Mouse (Mus musculus) embryonic stem cell, embryonic (primary cell): ENCODE data around the gene Zswim1.

ENCODE experiments used
- CTCF ChIA-PET, 4 experiments: fragments of 300-600 bp in 2 of 4; fragments of 350-600 bp in 2 of 4; sonication (Branson Sonifier 250); formaldehyde crosslinking; loops; one replicate each; lab custom pipeline; 2022; ENCODE audit warnings: inconsistent platforms in 2 of 4; lab: Charles Lee
- POLR2A ChIA-PET, 4 experiments: fragments of 300-600 bp in 2 of 4; fragments of 350-600 bp in 2 of 4; sonication (Branson Sonifier 250); formaldehyde crosslinking; loops; one replicate each; lab custom pipeline; 2022; ENCODE audit warnings: antibody characterized with exemption in 4 of 4, inconsistent platforms in 1 of 4; lab: Charles Lee

Zswim1 gene

GRCm38 (mm10) chr2:164857101-164857821 is 34.8 kb downstream of the Zswim1 start, which contains the start of gene Pltp:
Gene Pltp, minus strand, starts transcription at chr2:164857711.
- CTCF ChIA-PET: interaction anchor here (0.6 to 6.2 kb wide), 23 partner anchors 9 to 929 kb away, joined by 3 to 88 read pairs (median 5); partner anchors contain the start of genes Acot8 (in 1 of the 4), Ctsa (in 1 of the 4), Neurl2 (in 1 of the 4) and Snx21 (in 1 of the 4)

GRCm38 (mm10) chr2:164857842-164858553 is 35.5 kb downstream of the Zswim1 start:
- ChIA-PET CTCF (interaction anchor here in 2 of 4 experiments (0.6 to 6.2 kb wide), 8 partner anchors 11 to 928 kb away, joined by 3 to 88 read pairs (median 6); partner anchors contain the start of genes Ctsa (in 1 of the 2), Neurl2 (in 1 of the 2) and Zswim1 (in 1 of the 2)), POLR2A (interaction anchor here (0.5 to 24.3 kb wide), 48 partner anchors 9 to 1134 kb away, joined by 3 to 527 read pairs (median 8); partner anchors contain the start of genes Pcif1 (in 3 of the 4), Acot8 (in 2 of the 4), Ctsa (in 2 of the 4) and Neurl2 (in 2 of the 4))

More at GRCm38 (mm10) chr2:164857101-164857821, 34.8 kb downstream of the Zswim1 start, which contains the start of gene Pltp:
- POLR2A ChIA-PET: interaction anchor here (0.5 to 24.3 kb wide), 62 partner anchors 9 to 1135 kb away, joined by 3 to 527 read pairs (median 7); partner anchors contain the start of genes Pcif1 (in 3 of the 4), Zswim1 (in 3 of the 4), Acot8 (in 2 of the 4) and Ctsa (in 2 of the 4)

- ChIA-PET CTCF (interaction anchor here (0.6 to 6.2 kb wide), 11 partner anchors 9 to 109 kb away, joined by 3 to 88 read pairs (median 3); partner anchors contain the start of gene Slc12a5 (in 1 of the 4)), POLR2A (interaction anchor here (0.6 to 24.3 kb wide), 38 partner anchors 8 to 1074 kb away, joined by 3 to 527 read pairs (median 4); partner anchors contain the start of genes Zswim1 (in 3 of the 4), Acot8 (in 2 of the 4), Ctsa (in 2 of the 4) and Neurl2 (in 2 of the 4))
Measured at GRCm38 (mm10) chr2:164859155-164859554, 36.7 kb downstream of the Zswim1 start.

- ChIA-PET CTCF (interaction anchor here (0.5 to 6.2 kb wide), 16 partner anchors 8 to 109 kb away, joined by 3 to 88 read pairs (median 4); partner anchors contain the start of gene Slc12a5 (in 1 of the 4)), POLR2A (interaction anchor here (0.6 to 24.3 kb wide), 43 partner anchors 8 to 1074 kb away, joined by 3 to 527 read pairs (median 4); partner anchors contain the start of genes Ctsa (in 3 of the 4), Zswim1 (in 3 of the 4), Acot8 (in 2 of the 4) and Neurl2 (in 2 of the 4))
Measured at GRCm38 (mm10) chr2:164859640-164860432, 37.4 kb downstream of the Zswim1 start.

DNA sequence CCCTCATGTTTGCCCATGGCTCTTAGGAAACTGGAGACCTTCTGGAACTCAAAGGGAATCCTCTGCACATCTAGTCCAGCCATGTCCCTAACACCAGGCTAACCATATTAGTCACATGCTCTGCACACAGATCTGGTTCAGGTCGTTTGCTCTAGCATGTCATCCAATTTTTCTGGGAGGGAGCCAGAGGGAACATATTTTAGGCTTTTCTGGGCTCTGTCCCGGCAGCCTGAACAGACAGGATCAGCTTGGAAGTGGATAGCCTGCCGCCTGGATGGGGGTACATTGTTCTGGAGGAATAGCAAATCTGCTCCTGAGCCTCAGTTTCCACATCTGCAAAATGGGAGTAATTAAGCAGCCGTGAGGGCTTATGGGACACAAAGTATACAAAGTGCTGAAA is 38.6 kb downstream of the Zswim1 start:
- ChIA-PET CTCF (interaction anchor here in 3 of 4 experiments (1.0 to 1.5 kb wide), 3 partner anchors 11 to 43 kb away, joined by 3 to 5 read pairs (median 4); no protein-coding TSS in a partner anchor), POLR2A (interaction anchor here in 3 of 4 experiments (0.7 to 24.3 kb wide), 21 partner anchors 9 to 563 kb away, joined by 3 to 527 read pairs (median 7); partner anchors contain the start of genes Acot8 (in 2 of the 3), Neurl2 (in 2 of the 3), Pcif1 (in 2 of the 3) and Zswim1 (in 2 of the 3))

GRCm38 (mm10) chr2:164862179-164862861 is 39.8 kb downstream of the Zswim1 start:
- POLR2A ChIA-PET: interaction anchor here in 3 of 4 experiments (0.6 to 24.3 kb wide), 26 partner anchors 8 to 1925 kb away, joined by 3 to 527 read pairs (median 6); partner anchors contain the start of genes Acot8 (in 2 of the 3), Neurl2 (in 2 of the 3), Pcif1 (in 2 of the 3) and Zswim1 (in 2 of the 3)
- CTCF ChIA-PET: interaction anchor here in 3 of 4 experiments (0.7 to 1.3 kb wide), 5 partner anchors 9 to 1199 kb away, joined by 3 to 6 read pairs (median 3); no protein-coding TSS in a partner anchor

DNA sequence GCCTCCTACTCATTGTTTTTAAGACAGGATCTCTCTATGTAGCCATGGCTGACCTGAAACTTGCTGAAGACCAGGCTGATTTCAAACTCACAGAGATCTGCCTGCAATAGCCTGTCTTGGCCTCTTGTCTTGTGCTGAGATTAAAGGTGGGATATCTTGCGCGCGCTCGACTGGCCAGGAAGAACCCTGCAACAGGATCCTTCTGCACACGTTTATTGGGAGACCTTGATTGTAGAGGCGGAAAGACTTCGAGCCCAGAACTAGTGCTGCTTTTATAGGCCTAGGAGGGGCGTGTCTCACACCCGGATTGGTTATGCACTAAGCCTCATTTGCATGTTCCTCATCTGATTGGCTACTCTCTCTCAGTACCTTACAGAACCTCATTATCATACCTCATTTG is 40.9 kb downstream of the Zswim1 start:
- CTCF ChIA-PET: interaction anchor here in 2 of 4 experiments (0.6 kb wide), 2 partner anchors 76 to 105 kb away, joined by 3 to 5 read pairs; no protein-coding TSS in a partner anchor
- POLR2A ChIA-PET: interaction anchor here in 3 of 4 experiments (0.6 to 24.3 kb wide), 8 partner anchors 9 to 219 kb away, joined by 4 to 527 read pairs (median 8); partner anchors contain the start of genes Neurl2 (in 2 of the 3), Ctsa (in 1 of the 3), Pcif1 (in 1 of the 3) and Zswim1 (in 1 of the 3)

GRCm38 (mm10) chr2:164864593-164864992 is 42.1 kb downstream of the Zswim1 start:
- POLR2A ChIA-PET: interaction anchor here in 3 of 4 experiments (0.7 to 17.8 kb wide), 17 partner anchors 6 to 93 kb away, joined by 3 to 347 read pairs (median 5); partner anchors contain the start of genes Pcif1 (in 3 of the 3), Acot8 (in 2 of the 3), Zswim1 (in 2 of the 3) and Ctsa (in 1 of the 3)

DNA sequence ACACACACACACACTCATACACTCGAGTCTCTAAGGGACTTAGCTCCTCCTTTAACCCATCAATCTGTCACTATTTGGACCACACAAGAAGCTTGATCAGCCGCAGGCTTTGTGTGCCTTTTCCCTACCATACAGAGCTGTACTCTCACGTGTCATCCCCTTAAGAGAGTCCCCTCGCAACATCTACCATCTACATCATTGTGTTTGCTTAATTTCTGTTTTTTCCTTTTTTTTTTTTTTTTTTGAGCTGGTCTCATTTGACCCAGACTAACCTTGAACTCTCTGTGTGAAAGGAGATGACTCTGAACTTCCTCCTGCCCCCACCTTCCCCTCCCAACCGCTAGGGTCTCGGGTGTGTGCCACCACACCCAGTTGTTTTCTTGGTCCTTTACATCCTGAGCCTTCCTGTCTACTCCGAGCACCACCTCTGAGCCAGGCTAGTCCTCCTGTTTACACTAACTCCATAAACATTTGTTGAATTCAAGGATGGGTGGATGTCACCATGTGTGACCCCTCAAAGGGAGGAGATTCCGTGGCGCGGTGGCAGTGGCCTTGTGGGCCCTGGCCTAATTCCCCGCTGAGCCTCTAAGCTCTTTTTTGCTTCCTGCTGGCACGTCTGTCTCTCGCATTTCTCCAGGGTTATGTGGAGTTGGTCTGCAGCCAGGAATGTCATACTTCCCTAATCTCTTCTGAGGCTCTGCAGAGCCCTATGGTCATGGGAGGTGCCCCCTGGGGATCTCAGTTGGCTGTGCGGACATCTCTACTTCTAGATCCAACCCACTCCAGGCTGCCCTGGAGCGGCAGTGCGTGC is 44.5 kb downstream of the Zswim1 start:
- ChIA-PET CTCF (interaction anchor here (0.6 to 6.8 kb wide), 73 partner anchors 10 to 695 kb away, joined by 3 to 88 read pairs (median 5); partner anchors contain the start of genes Ctsa (in 2 of the 4), Pcif1 (in 2 of the 4), Pltp (in 2 of the 4) and Snx21 (in 2 of the 4)), POLR2A (interaction anchor here (0.6 to 17.8 kb wide), 82 partner anchors 8 to 1217 kb away, joined by 3 to 347 read pairs (median 5); partner anchors contain the start of genes Pcif1 (in 4 of the 4), Acot8 (in 3 of the 4), Ctsa (in 3 of the 4) and Pltp (in 3 of the 4))

More at GRCm38 (mm10) chr2:164864593-164864992, 42.1 kb downstream of the Zswim1 start:
- CTCF ChIA-PET: interaction anchor here in 3 of 4 experiments (0.5 to 1.7 kb wide), 3 partner anchors 13 to 71 kb away, joined by 3 to 8 read pairs (median 6); no protein-coding TSS in a partner anchor

DNA sequence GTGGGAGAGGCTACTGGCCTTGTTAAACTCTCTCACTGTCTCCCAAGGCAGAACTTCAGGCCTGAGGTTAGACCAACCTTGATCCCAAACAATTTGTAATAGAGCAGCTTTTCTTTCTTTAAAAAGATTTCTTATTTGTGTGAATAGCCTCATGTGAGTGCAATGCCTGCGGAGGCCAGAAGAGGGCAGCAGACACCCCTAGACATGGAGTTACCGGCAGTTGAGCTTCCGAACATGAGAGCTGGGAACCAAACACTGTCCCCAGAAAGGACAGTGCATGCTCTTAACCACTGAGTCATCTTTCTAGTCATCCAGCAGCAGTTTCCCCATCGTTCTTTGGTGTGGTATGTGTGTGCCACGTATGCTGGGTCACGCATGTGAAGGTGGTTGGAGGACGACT is 45.1 kb downstream of the Zswim1 start:
- POLR2A ChIA-PET: interaction anchor here (0.6 to 17.8 kb wide), 66 partner anchors 9 to 429 kb away, joined by 3 to 347 read pairs (median 6); partner anchors contain the start of genes Pcif1 (in 4 of the 4), Acot8 (in 3 of the 4), Ctsa (in 3 of the 4) and Pltp (in 3 of the 4)

DNA sequence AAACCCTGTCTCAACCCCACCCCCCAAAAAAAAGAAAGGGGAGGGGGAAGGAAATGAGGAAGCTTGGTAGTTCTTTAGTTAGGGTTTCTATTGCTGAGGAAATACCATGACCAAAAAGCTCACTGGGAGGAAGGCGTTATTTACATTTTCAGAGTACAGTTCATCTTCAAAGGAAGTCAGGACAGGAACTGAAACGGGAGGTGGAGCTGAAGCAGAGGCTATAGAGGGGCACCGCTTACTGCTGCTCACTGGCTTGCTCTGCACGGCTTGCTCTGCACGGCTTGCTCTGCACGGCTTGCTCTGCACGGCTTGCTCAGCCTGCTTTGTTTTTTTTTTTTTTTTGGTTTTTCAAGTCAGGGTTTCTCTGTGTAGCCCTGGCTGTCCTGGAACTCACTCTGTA is 46.0 kb downstream of the Zswim1 start:
- ChIA-PET CTCF (interaction anchor here (1.0 to 6.8 kb wide), 23 partner anchors 8 to 89 kb away, joined by 3 to 88 read pairs (median 8); partner anchors contain the start of genes Pltp (in 2 of the 4), Zswim1 (in 2 of the 4), Pcif1 (in 1 of the 4) and Zfp335 (in 1 of the 4)), POLR2A (interaction anchor here in 3 of 4 experiments (0.6 to 17.8 kb wide), 33 partner anchors 8 to 96 kb away, joined by 3 to 347 read pairs (median 10); partner anchors contain the start of genes Pltp (in 3 of the 3), Ctsa (in 2 of the 3), Pcif1 (in 2 of the 3) and Zswim1 (in 2 of the 3))

More for the DNA sequence above, 45.1 kb downstream of the Zswim1 start:
- CTCF ChIA-PET: interaction anchor here (0.5 to 6.8 kb wide), 72 partner anchors 8 to 1022 kb away, joined by 3 to 88 read pairs (median 5); partner anchors contain the start of genes Ctsa (in 2 of the 4), Pcif1 (in 2 of the 4), Pltp (in 2 of the 4) and Snx21 (in 2 of the 4)

GRCm38 (mm10) chr2:164871602-164872303 is 49.3 kb downstream of the Zswim1 start:
- POLR2A ChIA-PET: interaction anchor here in 2 of 4 experiments (0.9 to 17.8 kb wide), 10 partner anchors 13 to 67 kb away, joined by 3 to 347 read pairs (median 14); partner anchors contain the start of genes Pltp (in 2 of the 2), Acot8 (in 1 of the 2), Zfp335 (in 1 of the 2) and Zswim1 (in 1 of the 2)
- CTCF ChIA-PET: interaction anchor here in 3 of 4 experiments (0.6 to 6.8 kb wide), 18 partner anchors 8 to 1308 kb away, joined by 3 to 88 read pairs (median 4); partner anchors contain the start of genes Pltp (in 1 of the 3) and Snx21 (in 1 of the 3)
